Mouse (Mus musculus): ENCODE results near the gene Cd200r1. TPM values are rescaled to one million over a fixed set of nuclear protein-coding genes. Genes with fewer than 3 reads are reported as not detected.
A peak's percentile ranks its signal among the peaks of the same experiment; 100 is the strongest.

The Cd200r1 gene
- total and polyA plus RNA-seq, 3 experiments, result 0.12 to 6.4 (median 2.8) TPM

DNA sequence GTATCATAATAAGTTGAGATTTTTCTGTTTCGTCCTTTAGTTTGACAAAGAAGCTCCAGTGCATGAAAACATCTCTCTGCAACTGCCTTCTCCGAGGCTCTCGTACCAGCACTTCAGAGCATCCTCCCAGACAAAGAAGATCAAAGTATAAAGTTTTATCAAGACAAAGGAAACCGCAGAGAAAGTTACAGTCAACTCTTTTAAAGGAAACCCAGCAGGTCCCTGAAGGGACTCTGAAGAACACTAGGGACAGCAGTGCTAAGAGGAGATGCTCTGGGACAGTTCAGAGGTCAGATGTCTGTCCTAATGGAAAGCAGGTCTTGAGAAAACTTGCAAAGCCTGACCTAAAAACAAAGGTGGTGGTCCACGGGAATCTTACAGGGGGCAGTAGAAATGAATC, 29.9 kb upstream of the Cd200r1 start:
- Histone ChIP-seq H3K36me3 (replicated peaks) (peaks cover 92% of the 10 kb centered on the region), H3K27me3 (ENCODE audit: insufficient read depth, low read length) (no peaks in the 10 kb centered on the region)
- DNase-seq (ENCODE audit: low spot score), result no peak

DNA sequence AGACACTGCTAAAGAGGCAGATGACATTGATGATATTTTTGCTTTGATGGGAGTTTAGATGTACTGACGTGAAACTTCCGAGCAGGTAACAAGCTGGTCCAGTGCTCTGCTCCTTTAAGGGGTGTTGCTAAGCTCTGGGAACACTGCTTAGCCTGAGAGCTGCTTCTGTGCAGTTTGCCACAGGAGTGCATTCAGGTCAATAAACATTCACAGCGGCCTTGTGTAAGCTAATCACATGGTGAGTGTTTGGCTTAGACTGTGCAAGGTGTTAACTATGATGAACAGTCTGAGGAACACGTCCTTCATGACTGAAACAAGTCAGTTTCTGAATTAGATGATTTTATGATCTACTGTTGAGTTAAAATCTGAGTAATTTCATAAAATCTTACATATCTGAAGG, 29.4 kb upstream of the Cd200r1 start:
- ATAC-seq (ENCODE audit: extremely low read depth, insufficient number of reproducible peaks, low FRiP score, poor library complexity, severe bottlenecking) (no peak), DNase-seq (ENCODE audit: low spot score) (no peak)
- no peaks in the 10 kb centered on the region for H3K27me3 ChIP-seq (ENCODE audit: insufficient read depth, low read length)
- H3K36me3 ChIP-seq (replicated peaks), result peaks cover 90% of the 10 kb centered on the region
- TF ChIP-seq GATA1 (IDR thresholded peaks at IDR 0.05; ENCODE audit: borderline replicate concordance, low read length), result no peak
- TF ChIP-seq CTCF (IDR thresholded peaks at IDR 0.05; ENCODE audit: low read depth, low read length), result no peak
- TF ChIP-seq TAL1 (conservative IDR thresholded peaks at IDR 0.05; ENCODE audit: low read depth, low read length), result no peak
- TF ChIP-seq POLR2AphosphoS5 (IDR thresholded peaks at IDR 0.05; ENCODE audit: insufficient replicate concordance, low read depth, low read length), result no peak
- TF ChIP-seq GATA2 (IDR thresholded peaks at IDR 0.05; ENCODE audit: borderline replicate concordance, low read depth, low read length), result no peak
- H3K9me3 ChIP-seq (replicated peaks), result no peaks in the 10 kb centered on the region
- peaks cover 2% of the 10 kb centered on the region for H3K4me1 ChIP-seq (ENCODE audit: insufficient read depth, low read depth, low read length)
- H3K4me3 ChIP-seq (ENCODE audit: low read depth, low read length), result no peak overlapping the region

More for the DNA sequence above, 29.9 kb upstream of the Cd200r1 start:
- Histone ChIP-seq H3K4me1 (ENCODE audit: insufficient read depth, low read depth, low read length) (peaks cover 4% of the 10 kb centered on the region), H3K4me3 (ENCODE audit: low read depth, low read length) (no peak overlapping the region), H3K9me3 (replicated peaks) (no peaks in the 10 kb centered on the region)
- TF ChIP-seq POLR2AphosphoS5 (IDR thresholded peaks at IDR 0.05; ENCODE audit: insufficient replicate concordance, low read depth, low read length) (no peak), CTCF (IDR thresholded peaks at IDR 0.05; ENCODE audit: low read depth, low read length) (no peak), TAL1 (conservative IDR thresholded peaks at IDR 0.05; ENCODE audit: low read depth, low read length) (no peak), GATA1 (IDR thresholded peaks at IDR 0.05; ENCODE audit: borderline replicate concordance, low read length) (no peak), GATA2 (IDR thresholded peaks at IDR 0.05; ENCODE audit: borderline replicate concordance, low read depth, low read length) (no peak)
- no peak for ATAC-seq (ENCODE audit: extremely low read depth, insufficient number of reproducible peaks, low FRiP score, poor library complexity, severe bottlenecking)

DNA sequence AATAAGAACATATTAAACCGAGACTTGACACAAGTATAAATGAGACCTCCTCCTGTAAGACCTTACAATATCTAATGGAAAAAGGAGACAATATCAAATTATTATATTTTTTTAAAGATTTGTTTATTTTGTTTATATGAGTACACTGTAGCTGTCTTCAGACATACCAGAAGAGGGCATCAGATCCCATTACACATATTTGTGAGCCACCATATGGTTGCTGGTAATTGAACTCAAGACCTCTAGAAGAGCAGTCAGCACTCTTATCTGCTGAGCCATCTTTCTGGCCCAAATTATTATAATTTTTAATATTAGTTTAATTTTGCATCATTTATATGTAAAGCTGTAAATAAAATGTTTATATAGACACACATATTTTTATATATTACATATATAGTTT, 22.8 kb upstream of the Cd200r1 start:
- TF ChIP-seq POLR2AphosphoS5 (IDR thresholded peaks at IDR 0.05; ENCODE audit: insufficient replicate concordance, low read depth, low read length) (no peak), GATA1 (IDR thresholded peaks at IDR 0.05; ENCODE audit: borderline replicate concordance, low read length) (no peak)
- peaks cover 22% of the 10 kb centered on the region for H3K4me1 ChIP-seq (ENCODE audit: insufficient read depth, low read depth, low read length)
- no peak for ATAC-seq (ENCODE audit: extremely low read depth, insufficient number of reproducible peaks, low FRiP score, poor library complexity, severe bottlenecking)
- H3K4me3 ChIP-seq (ENCODE audit: low read depth, low read length), result no peak overlapping the region
- H3K9me3 ChIP-seq (replicated peaks), result no peaks in the 10 kb centered on the region
- H3K36me3 ChIP-seq (replicated peaks), result peaks cover 46% of the 10 kb centered on the region
- DNase-seq (ENCODE audit: low spot score), result no peak
- H3K27me3 ChIP-seq (ENCODE audit: insufficient read depth, low read length), result no peaks in the 10 kb centered on the region

DNA sequence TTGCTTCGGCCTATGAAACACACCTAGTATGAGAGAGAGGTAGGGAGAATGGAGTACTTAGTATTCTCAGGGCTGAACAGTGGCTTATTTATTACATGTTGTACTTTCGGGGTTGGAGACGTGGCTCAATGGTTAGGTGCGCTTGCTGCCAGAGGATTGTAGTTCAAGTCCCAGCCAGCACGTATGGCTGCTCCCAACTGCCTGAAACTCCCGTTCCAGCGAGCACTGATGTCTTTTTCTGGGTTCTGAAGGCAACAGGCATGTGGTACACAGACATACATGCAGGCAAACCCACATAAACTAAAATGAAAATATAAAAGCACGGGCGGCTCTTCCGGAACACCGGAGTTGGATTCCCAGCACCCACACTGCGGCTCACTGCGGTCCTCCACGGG, 20.1 kb upstream of the Cd200r1 start:
- Histone ChIP-seq H3K4me3 (ENCODE audit: low read depth, low read length) (peak overlapping the region; percentile 78), H3K9me3 (replicated peaks) (no peaks in the 10 kb centered on the region), H3K27me3 (ENCODE audit: insufficient read depth, low read length) (no peaks in the 10 kb centered on the region), H3K36me3 (replicated peaks) (peaks cover 25% of the 10 kb centered on the region), H3K4me1 (ENCODE audit: insufficient read depth, low read depth, low read length) (peaks cover 30% of the 10 kb centered on the region)
- DNase-seq (ENCODE audit: low spot score), result no peak
- no peak for TF ChIP-seq TAL1 (conservative IDR thresholded peaks at IDR 0.05; ENCODE audit: low read depth, low read length)
- TF ChIP-seq GATA1 (IDR thresholded peaks at IDR 0.05; ENCODE audit: borderline replicate concordance, low read length), result no peak
- TF ChIP-seq POLR2AphosphoS5 (IDR thresholded peaks at IDR 0.05; ENCODE audit: insufficient replicate concordance, low read depth, low read length), result no peak
- no peak for TF ChIP-seq CTCF (IDR thresholded peaks at IDR 0.05; ENCODE audit: low read depth, low read length)
- no peak for TF ChIP-seq GATA2 (IDR thresholded peaks at IDR 0.05; ENCODE audit: borderline replicate concordance, low read depth, low read length)
- no peak for ATAC-seq (ENCODE audit: extremely low read depth, insufficient number of reproducible peaks, low FRiP score, poor library complexity, severe bottlenecking)

DNA sequence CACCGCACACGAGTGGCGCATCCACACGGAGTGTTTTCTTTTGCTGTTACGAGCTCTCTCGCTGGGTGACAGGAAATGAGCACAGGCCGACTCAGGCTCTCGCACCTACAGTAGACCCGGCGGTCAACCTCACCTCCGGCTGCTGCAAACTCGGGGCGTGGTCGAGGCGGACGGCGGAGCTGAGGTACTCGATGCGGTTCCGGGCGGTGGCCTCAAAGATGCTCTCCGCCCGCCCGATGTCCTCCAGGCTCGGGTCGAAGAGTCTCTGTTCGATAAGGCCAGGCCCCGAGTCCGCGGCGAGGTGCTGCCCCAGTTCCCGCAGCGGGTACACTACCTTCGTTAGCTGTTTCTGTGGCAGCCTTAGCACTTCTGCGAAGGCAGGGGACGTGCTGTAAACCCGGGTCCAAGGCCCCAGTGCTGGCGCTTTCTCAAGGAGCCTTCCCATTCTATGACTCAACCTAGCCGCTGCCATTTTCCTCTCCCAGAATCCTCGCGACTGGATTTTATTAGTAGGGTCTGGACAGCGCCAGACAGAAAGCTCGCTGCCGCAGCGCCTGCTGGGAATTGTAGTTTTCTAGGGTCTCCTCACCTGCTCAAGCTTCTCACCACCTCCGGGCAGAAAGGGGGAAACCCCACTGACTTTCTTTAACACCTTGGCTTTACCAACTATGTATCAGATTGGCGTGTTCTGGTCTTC, 19.5 kb upstream of the Cd200r1 start, which contains the start of gene Gtpbp8:
TSS of gene Gtpbp8 (minus strand) at position 498 of the 697 bp plus-strand sequence.
- no peak for TF ChIP-seq CTCF (IDR thresholded peaks at IDR 0.05; ENCODE audit: low read depth, low read length)
- no peak for TF ChIP-seq GATA1 (IDR thresholded peaks at IDR 0.05; ENCODE audit: borderline replicate concordance, low read length)
- no peak for TF ChIP-seq TAL1 (conservative IDR thresholded peaks at IDR 0.05; ENCODE audit: low read depth, low read length)
- TF ChIP-seq GATA2 (IDR thresholded peaks at IDR 0.05; ENCODE audit: borderline replicate concordance, low read depth, low read length), result no peak
- no peak for TF ChIP-seq POLR2AphosphoS5 (IDR thresholded peaks at IDR 0.05; ENCODE audit: insufficient replicate concordance, low read depth, low read length)
- Histone ChIP-seq H3K4me3 (ENCODE audit: low read depth, low read length) (peak within 1 kb of the TSS; percentile 78), H3K27me3 (ENCODE audit: insufficient read depth, low read length) (no peaks in the 10 kb centered on the region; the same call in 1 of the 2 replicates), H3K9me3 (replicated peaks) (no peaks in the 10 kb centered on the region), H3K36me3 (replicated peaks) (peaks cover 20% of the 10 kb centered on the region), H3K4me1 (ENCODE audit: insufficient read depth, low read depth, low read length) (peaks cover 30% of the 10 kb centered on the region)
- ATAC-seq (ENCODE audit: extremely low read depth, insufficient number of reproducible peaks, low FRiP score, poor library complexity, severe bottlenecking), result peak; percentile 86
- peak; percentile 79 for DNase-seq (ENCODE audit: low spot score)

DNA sequence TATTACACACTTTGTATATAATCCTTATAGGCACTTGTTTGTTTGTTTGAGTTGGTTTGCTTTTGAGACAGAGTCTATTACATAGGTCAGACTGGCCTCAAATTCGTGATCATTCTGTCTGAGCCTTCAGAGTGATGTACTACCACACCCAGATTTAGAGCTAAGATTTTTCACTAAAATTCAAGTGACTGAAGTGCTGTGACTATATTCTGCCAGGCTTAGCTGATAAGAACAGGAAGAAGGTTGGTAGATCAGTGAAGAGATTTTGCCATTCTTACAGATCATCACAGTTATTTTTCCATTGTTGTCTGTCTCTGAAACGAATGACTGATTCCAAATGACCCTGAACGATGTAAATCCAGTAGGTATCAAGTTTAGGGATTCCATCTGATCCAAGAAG, 17.5 kb upstream of the Cd200r1 start:
- no peak overlapping the region for H3K4me3 ChIP-seq (ENCODE audit: low read depth, low read length)
- TF ChIP-seq CTCF (IDR thresholded peaks at IDR 0.05; ENCODE audit: low read depth, low read length) (no peak), POLR2AphosphoS5 (IDR thresholded peaks at IDR 0.05; ENCODE audit: insufficient replicate concordance, low read depth, low read length) (no peak), TAL1 (conservative IDR thresholded peaks at IDR 0.05; ENCODE audit: low read depth, low read length) (no peak), GATA1 (IDR thresholded peaks at IDR 0.05; ENCODE audit: borderline replicate concordance, low read length) (no peak), GATA2 (IDR thresholded peaks at IDR 0.05; ENCODE audit: borderline replicate concordance, low read depth, low read length) (no peak)
- DNase-seq (ENCODE audit: low spot score), result no peak
- no peaks in the 10 kb centered on the region for H3K9me3 ChIP-seq (replicated peaks)
- H3K4me1 ChIP-seq (ENCODE audit: insufficient read depth, low read depth, low read length), result peaks cover 24% of the 10 kb centered on the region
- H3K36me3 ChIP-seq (replicated peaks), result peaks cover 7% of the 10 kb centered on the region
- peaks cover 5% of the 10 kb centered on the region for H3K27me3 ChIP-seq (ENCODE audit: insufficient read depth, low read length)
- no peak for ATAC-seq (ENCODE audit: extremely low read depth, insufficient number of reproducible peaks, low FRiP score, poor library complexity, severe bottlenecking)

Data from G1E (cell line).